Mouse (Mus musculus) intestine, postnatal 0 days (tissue): ENCODE results near the gene Ube2g1. TPM values are rescaled to one million over a fixed set of nuclear protein-coding genes. Genes with fewer than 3 reads are reported as not detected.

ENCODE experiments used
- ATAC-seq: fragments of 200-750 bp; cut with Nextera tagmentation; 2 replicates; pipeline ENCODE4 v1.8.0; 2017; ENCODE audit warnings: mild to moderate bottlenecking, moderate TSS enrichment, moderate library complexity
- H3K27ac ChIP-seq: fragments of 300-500 bp; sonication (generic); 2 replicates; pipeline ENCODE4 v1.5.1; 2014; ENCODE audit warnings: mild to moderate bottlenecking, low read depth, low read length, moderate library complexity
- H3K27me3 ChIP-seq: fragments of 300-500 bp; sonication (generic); replicated peaks from 2 replicates; pipeline ENCODE4 v1.6.1; 2014; ENCODE audit warnings: low read length, mixed read lengths; ENCODE audit not compliant: control insufficient read depth, insufficient read depth
- H3K36me3 ChIP-seq: fragments of 300-500 bp; sonication (generic); 2 replicates; pipeline ENCODE4 v1.6.1; 2014; ENCODE audit warnings: mild to moderate bottlenecking, moderate library complexity; ENCODE audit not compliant: control insufficient read depth, insufficient read depth
- H3K4me1 ChIP-seq: fragments of 300-500 bp; sonication (generic); replicated peaks from 2 replicates; pipeline ENCODE4 v1.6.1; 2014; ENCODE audit warnings: antibody characterized with exemption, low read length, mixed read lengths; ENCODE audit not compliant: control insufficient read depth, insufficient read depth
- H3K4me2 ChIP-seq: fragments of 300-500 bp; sonication (generic); replicated peaks from 2 replicates; pipeline ENCODE4 v1.6.1; 2014; ENCODE audit warnings: low read depth, mild to moderate bottlenecking, moderate library complexity
- H3K4me3 ChIP-seq: fragments of 300-500 bp; sonication (generic); 2 replicates; pipeline ENCODE4 v1.5.1; 2014; ENCODE audit warnings: low read depth, low read length
- H3K9ac ChIP-seq: fragments of 300-500 bp; sonication (generic); 2 replicates; pipeline ENCODE4 v1.6.1; 2014; ENCODE audit warnings: mild to moderate bottlenecking, low read depth, low read length
- H3K9me3 ChIP-seq: fragments of 300-500 bp; sonication (generic); 2 replicates; pipeline ENCODE4 v1.6.1; 2016; ENCODE audit warnings: mixed run types; ENCODE audit not compliant: control insufficient read depth
- CTCF ChIP-seq: sonication (generic); IDR thresholded peaks from 2 replicates; pipeline ENCODE4 v1.5.1; 2016; ENCODE audit warnings: low read depth, mild to moderate bottlenecking, control low read depth, antibody characterized with exemption, moderate library complexity
- WGBS: fragments of 180-500 bp; shearing (Covaris S2); extraction: QIAGEN DNeasy Blood & Tissue Kit; methylation state at CpG from one replicate; pipeline ENCODE4 v1.1.7; 2014; 5-methylcytosine and 5-hydroxymethylcytosine counted together
- polyA plus RNA-seq: library from polyadenylated mRNA; unstranded; fragments of >200 nt; fragmentation: Nextera tagmentation; extraction: Ambion mirVana; gene quantifications from 2 replicates; pipeline ENCODE4 v1.2.1, GENCODE M21; 2015

Gene Ube2g1
- polyA plus RNA-seq, 1 experiment from 2014 or later: 36.2 TPM

DNA sequence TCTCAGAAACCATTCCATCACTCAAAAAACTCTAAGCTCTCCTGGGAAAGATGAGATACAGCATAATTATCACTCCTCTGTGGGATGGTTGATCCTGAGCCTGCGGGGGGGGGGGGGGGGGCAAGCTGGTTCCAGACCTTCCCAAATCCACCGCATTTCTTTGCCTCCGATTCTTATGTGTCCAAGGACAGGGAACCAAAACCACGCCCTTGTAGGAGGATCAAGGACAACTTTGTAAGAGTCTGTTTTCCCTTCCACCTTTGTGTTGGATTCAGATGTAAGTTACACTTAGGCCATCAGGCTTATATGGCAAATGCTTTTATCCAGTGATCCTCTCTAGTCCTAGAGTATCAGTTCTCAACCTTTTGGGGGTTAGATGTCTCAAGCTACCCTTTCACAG is 8.8 kb downstream of the Ube2g1 start:
- no peak for ATAC-seq
- no peak for TF ChIP-seq CTCF
- H3K9me3 ChIP-seq: no peaks in the 10 kb centered on the region
- H3K4me1 ChIP-seq: no peaks in the 10 kb centered on the region
- WGBS: 66% methylated on average over 4 of the region's 4 CpGs
- H3K9ac ChIP-seq: no peak overlapping the region
- no peak overlapping the region for H3K27ac ChIP-seq
- no peaks in the 10 kb centered on the region for H3K27me3 ChIP-seq
- H3K4me3 ChIP-seq: no peak overlapping the region
- H3K36me3 ChIP-seq: no peaks in the 10 kb centered on the region
- H3K4me2 ChIP-seq: no peak overlapping the region

DNA sequence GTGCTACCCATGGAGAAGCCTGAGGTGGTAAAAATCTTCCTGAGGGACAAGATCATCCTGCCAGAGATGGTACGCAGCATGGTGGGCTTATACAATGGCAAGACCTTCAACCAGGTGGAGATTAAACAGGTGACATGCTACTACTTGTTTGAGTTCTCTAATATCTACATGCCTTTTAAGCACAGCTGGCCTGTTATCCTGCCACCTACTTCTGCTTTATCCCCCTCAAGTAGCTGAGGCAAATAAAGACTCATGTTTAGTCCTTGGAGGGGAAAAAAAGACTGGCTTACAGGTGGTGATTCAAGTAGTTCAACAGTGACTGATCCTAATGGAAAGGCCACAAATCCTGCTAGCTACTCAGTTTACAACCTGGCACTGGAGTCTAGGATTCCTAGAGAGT is 11.4 kb downstream of the Ube2g1 start:
- no peaks in the 10 kb centered on the region for H3K27me3 ChIP-seq
- ATAC-seq: no peak
- no peaks in the 10 kb centered on the region for H3K4me1 ChIP-seq
- H3K27ac ChIP-seq: no peak overlapping the region
- 96% methylated on average over 1 of the region's 1 CpGs for WGBS
- H3K4me2 ChIP-seq: no peak overlapping the region
- no peak overlapping the region for H3K9ac ChIP-seq
- no peaks in the 10 kb centered on the region for H3K9me3 ChIP-seq
- no peak overlapping the region for H3K4me3 ChIP-seq
- no peaks in the 10 kb centered on the region for H3K36me3 ChIP-seq
- TF ChIP-seq CTCF: no peak

- no peaks in the 10 kb centered on the region for H3K27me3 ChIP-seq
- H3K27ac ChIP-seq: no peak overlapping the region
- H3K4me3 ChIP-seq: no peak overlapping the region
- WGBS: 71% methylated on average over 4 of the region's 4 CpGs
- TF ChIP-seq CTCF: no peak
- H3K9me3 ChIP-seq: no peaks in the 10 kb centered on the region
- no peaks in the 10 kb centered on the region for H3K4me1 ChIP-seq
- no peak for ATAC-seq
- no peak overlapping the region for H3K9ac ChIP-seq
- no peak overlapping the region for H3K4me2 ChIP-seq
- no peaks in the 10 kb centered on the region for H3K36me3 ChIP-seq
Observed at GRCm38 (mm10) chr11:72642730-72643129, 35.6 kb downstream of the Ube2g1 start.

- H3K4me2 ChIP-seq: no peak overlapping the region
- no peaks in the 10 kb centered on the region for H3K9me3 ChIP-seq
- no peaks in the 10 kb centered on the region for H3K27me3 ChIP-seq
- no peak overlapping the region for H3K9ac ChIP-seq
- no peak overlapping the region for H3K4me3 ChIP-seq
- H3K36me3 ChIP-seq: no peaks in the 10 kb centered on the region
- H3K4me1 ChIP-seq: no peaks in the 10 kb centered on the region
- ATAC-seq: no peak
- TF ChIP-seq CTCF: no peak
- 72% methylated on average over 5 of the region's 5 CpGs for WGBS
- no peak overlapping the region for H3K27ac ChIP-seq
Observed at GRCm38 (mm10) chr11:72645386-72645785, 38.3 kb downstream of the Ube2g1 start.

DNA sequence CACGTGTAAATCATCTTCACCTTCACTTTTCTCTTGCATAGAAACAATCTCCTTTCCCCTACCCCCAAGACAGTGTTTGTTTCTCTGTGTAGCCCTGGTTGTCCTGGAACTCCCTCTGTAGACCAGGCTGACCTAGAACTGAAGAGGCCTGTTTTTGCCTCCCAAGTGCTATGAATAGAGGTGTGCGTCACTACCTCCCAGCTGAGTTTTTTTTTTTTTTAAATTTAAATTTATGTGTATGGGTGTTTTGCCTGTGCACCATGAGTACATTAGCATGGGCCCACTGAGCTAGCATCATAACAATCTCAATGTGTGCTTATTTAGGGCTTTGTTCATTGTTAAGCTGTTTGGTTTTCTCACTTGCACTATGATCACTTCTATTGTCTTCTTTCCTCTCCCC is 43.3 kb downstream of the Ube2g1 start:
- Histone ChIP-seq H3K36me3 (no peaks in the 10 kb centered on the region), H3K9me3 (no peaks in the 10 kb centered on the region), H3K27me3 (no peaks in the 10 kb centered on the region), H3K27ac (no peak overlapping the region), H3K4me3 (no peak overlapping the region), H3K9ac (no peak overlapping the region), H3K4me1 (no peaks in the 10 kb centered on the region), H3K4me2 (no peak overlapping the region)
- TF ChIP-seq CTCF: no peak
- 80% methylated on average over 2 of the region's 2 CpGs for WGBS
- no peak for ATAC-seq

DNA sequence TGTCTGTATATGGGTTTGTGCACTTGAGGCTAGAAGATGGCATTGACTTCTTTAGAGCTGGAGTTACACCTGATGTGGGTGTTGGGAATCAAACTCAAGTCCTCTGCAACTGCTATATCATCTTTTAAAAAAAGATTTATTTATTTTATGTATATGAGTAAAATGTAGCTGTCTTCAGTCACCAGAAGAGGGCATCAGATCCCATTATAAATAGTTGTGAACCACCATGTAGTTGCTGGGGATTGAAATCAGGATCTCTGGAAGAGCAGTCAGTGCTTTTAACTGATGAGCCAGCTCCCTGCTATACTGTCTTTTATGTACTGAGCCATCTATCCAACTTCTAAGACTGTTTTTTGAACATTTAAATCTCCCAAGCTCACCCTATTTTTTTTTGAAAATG is 52.8 kb downstream of the Ube2g1 start:
- H3K9ac ChIP-seq: no peak overlapping the region
- no peak overlapping the region for H3K4me2 ChIP-seq
- no peaks in the 10 kb centered on the region for H3K27me3 ChIP-seq
- H3K9me3 ChIP-seq: no peaks in the 10 kb centered on the region
- peak; percentile 52 for TF ChIP-seq CTCF
- H3K4me1 ChIP-seq: no peaks in the 10 kb centered on the region
- no peaks in the 10 kb centered on the region for H3K36me3 ChIP-seq
- no peak for ATAC-seq
- no peak overlapping the region for H3K4me3 ChIP-seq
- no peak overlapping the region for H3K27ac ChIP-seq

GRCm38 (mm10) chr11:72660359-72660758 is 53.3 kb downstream of the Ube2g1 start:
- no peak overlapping the region for H3K9ac ChIP-seq
- no peak overlapping the region for H3K4me2 ChIP-seq
- no peak overlapping the region for H3K27ac ChIP-seq
- H3K4me1 ChIP-seq: no peaks in the 10 kb centered on the region
- H3K4me3 ChIP-seq: no peak overlapping the region
- no peak for TF ChIP-seq CTCF
- WGBS: 100% methylated on average over 1 of the region's 1 CpGs
- H3K27me3 ChIP-seq: no peaks in the 10 kb centered on the region
- ATAC-seq: no peak
- H3K9me3 ChIP-seq: no peaks in the 10 kb centered on the region
- H3K36me3 ChIP-seq: no peaks in the 10 kb centered on the region
